Mouse (Mus musculus): ENCODE measurements at regions not wholly inside any gene's neighbourhood (a gene's known extent, or its start where the extent isn't known, plus 50 kb on each side); places are given as distances from the start of the nearest gene placed in this dataset.

GRCm38 (mm10) chr8:87286059-87286458 lies 186.3 kb downstream of the Cbln1 start:
- TF ChIP-seq CTCF (IDR thresholded peaks at IDR 0.05; ENCODE audit: insufficient read depth, low read length), result no peak
- no peak for TF ChIP-seq POLR2A (IDR thresholded peaks at IDR 0.05; ENCODE audit: borderline replicate concordance, extremely low read depth, low read depth, low read length)

Measured in lung, adult 2 months (tissue).